Mouse (Mus musculus) left cerebral cortex, adult 9 months (tissue): ENCODE results near the gene Gm572.

Experiments used
- DNase-seq, 2 experiments: peaks; one replicate each; pipeline ENCODE4 v3.0.0; 2022; ENCODE audit warnings: low spot score in 2 of 2

Gm572 gene

GRCm38 (mm10) chr4:148715396-148715795, 72.3 kb downstream of the Gm572 start:
- DNase-seq, result peak in 1 of 2 experiments; percentile 2
